ENCODE assay signal across 17 mouse cellular contexts in the genomic region with DNA sequence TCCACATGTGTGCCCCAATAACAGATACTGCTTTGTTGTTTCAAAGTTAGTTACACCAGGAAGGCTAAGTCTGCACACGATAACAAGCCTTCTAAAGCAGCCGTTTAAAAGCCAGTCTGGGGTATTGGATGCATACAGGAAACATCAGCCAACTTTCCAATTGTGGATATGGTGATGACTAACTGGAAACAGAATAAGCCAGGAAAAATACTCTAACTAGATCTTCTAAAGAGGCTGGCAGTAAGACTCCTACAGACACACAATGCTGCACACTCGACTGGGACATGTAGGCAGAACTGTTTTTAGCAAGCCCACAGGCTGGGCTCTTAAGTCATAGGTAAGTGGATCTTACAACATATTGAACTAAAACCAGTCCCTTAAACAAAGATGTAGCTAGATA. TPM values are rescaled to one million over a fixed set of nuclear protein-coding genes. Genes with fewer than 3 reads are reported as not detected.
DNase-seq lines count a peak whose midpoint lies in the region.
"Had no signal": no experiment of that assay in that cellular context is flagged by ENCODE, and none has a peak within 500 bp of the region (broad histone marks: within the 10 kb centered on the region; RNA-seq: fewer than 3 reads in every experiment).

No protein-coding gene starts in this region.

- peak; percentile 18 for DNase-seq in layer of hippocampus, adult 11-12 months (ENCODE audit: low spot score)
- no peak for DNase-seq in layer of hippocampus, postnatal 36 days
- peak; percentile 43 to 44 for DNase-seq in right cerebral cortex, adult 2 months (ENCODE audit: low spot score in 2 of 2)
- DNase-seq in right cerebral cortex, postnatal 4 days, result no peak
- peak; percentile 51 for DNase-seq in fibroblast of lung, adult 2 months (ENCODE audit: low read depth)
- DNase-seq in telencephalon, adult 2 months (ENCODE audit: low read depth, low spot score), result peak; percentile 86
- DNase-seq in kidney, adult 8-10 months, result no peak
- no peak for DNase-seq in urinary bladder, postnatal 14 days (ENCODE audit: low spot score)
- DNase-seq: B cell, adult 2 months; cerebellum, adult 8-10 months; gastrocnemius, postnatal 14 days; heart, adult 18-20 months; heart, postnatal 4 days; liver; liver, postnatal 0 days; lung, postnatal 4 days; thymus, postnatal 14 days had no signal

RNA-seq across cellular contexts. Expression of a gene that starts 15.0 kb away (rescaled TPM):
- total RNA-seq in layer of hippocampus, postnatal 36 days (2021), result 10 to 100 TPM; 13.6 to 14.9 TPM

Comparison
In these comparisons a context has a peak if more than half of its experiments do, and no peak if none do; other contexts are left out.
1. DNase-seq: peak in layer of hippocampus, adult 11-12 months (single experiment), right cerebral cortex, adult 2 months (2 of 2), fibroblast of lung, adult 2 months (single experiment) and telencephalon, adult 2 months (single experiment); none in layer of hippocampus, postnatal 36 days (0 of 2), right cerebral cortex, postnatal 4 days (single experiment), kidney, adult 8-10 months (0 of 2) and urinary bladder, postnatal 14 days (single experiment).